Mouse (Mus musculus) E14TG2a.4 (cell line): ENCODE results near the gene Xylt1.

Experiments
- CTCF ChIP-seq: conservative IDR thresholded peaks from 2 replicates; pipeline ENCODE4 v1.5.1; 2014; ENCODE audit warnings: low read length
- POU5F1 ChIP-seq: IDR thresholded peaks from 2 replicates; pipeline ENCODE4 v1.6.1; 2014; ENCODE audit warnings: low read length, borderline replicate concordance

DNA sequence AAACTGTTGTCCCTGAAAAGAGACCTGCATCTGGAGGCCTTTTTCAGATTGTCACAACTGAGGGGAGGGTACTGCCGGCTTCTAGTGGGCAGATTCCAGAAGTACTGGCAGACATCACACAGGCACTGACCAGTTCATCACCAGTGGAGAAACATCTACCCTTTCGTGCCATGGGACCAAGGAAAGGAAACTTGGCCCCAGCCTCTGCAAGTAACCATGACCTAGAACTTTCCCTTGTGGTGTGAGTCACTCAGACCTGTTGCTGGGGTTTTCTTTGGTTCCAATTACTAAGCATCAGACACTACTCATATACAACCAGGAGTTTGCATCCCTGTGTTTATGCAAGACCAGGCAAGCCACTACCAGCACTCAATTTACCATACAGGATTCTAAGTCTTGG lies 190.4 kb downstream of the Xylt1 start:
- TF ChIP-seq CTCF (no peak), POU5F1 (no peak)
